Mouse (Mus musculus): ENCODE results near the gene Cpsf6.

The Cpsf6 gene

GRCm38 (mm10) chr10:117385086-117385430 is 5.2 kb upstream of the Cpsf6 start:
- no peak for DNase-seq (ENCODE audit: low read depth)

DNA sequence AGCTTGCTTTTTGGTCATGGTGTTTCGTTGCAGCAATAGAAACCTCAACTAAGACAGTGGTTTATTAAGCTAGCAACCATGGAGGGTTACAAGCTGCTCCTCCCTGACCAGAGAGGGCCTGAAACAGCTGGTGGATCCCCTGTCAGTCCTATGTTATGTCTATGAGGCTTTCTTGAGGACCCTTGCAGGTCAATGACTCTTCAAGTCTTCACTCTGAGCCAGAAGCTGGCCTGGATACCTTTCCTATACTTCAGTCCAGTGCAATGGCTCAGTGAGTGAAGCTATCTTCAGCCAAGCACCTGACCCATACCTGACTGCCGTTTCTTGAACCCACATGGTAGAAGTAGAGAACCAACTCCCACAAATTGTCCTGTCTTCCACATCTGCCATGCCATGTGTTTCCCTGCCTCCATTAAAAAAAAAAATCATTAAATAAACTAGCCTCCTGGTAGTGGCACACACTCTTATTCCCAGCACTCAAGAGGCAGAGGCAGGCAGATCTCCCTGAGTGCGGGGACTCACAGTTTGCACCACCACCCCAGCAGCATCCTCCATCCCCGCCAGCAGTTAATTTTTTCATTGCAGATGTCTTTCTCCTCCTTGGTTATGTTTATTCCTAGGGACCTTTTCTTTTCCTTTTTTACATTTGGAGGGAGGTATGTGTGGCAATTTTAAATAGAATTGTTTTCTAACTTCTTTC is 4.7 kb upstream of the Cpsf6 start:
- no peak for DNase-seq (ENCODE audit: low read depth)

- no peak for DNase-seq (ENCODE audit: low read depth)
These were observed 4.1 kb upstream of the Cpsf6 start for GRCm38 (mm10) chr10:117383941-117384340.

DNA sequence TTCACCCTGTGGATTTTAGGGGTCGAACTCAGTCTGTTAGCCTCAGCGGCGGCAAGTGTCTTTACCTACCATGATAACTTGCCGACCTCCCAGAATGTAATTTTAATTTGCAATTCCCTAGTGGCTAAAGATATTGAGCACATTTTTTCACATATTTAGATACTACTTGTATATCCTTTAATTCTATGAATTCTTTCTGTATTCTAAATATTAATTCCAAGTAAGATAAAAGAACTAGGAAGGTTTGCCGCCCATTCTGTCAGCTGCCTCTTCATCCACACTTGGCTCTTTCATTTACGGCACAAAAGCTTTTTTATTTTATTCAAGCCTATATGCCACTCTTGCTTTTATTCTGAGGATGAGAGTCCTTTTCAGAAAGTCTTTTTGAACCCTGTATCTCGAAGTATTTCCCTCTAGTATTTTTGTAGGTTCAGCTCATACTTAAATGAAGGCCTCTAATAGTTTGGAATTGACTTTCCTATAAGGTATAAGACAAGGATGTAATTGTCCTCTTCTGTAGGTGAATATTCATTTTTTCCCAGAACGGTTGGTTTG is 3.3 kb upstream of the Cpsf6 start:
- DNase-seq (ENCODE audit: low read depth): no peak

- DNase-seq (ENCODE audit: low read depth): no peak
These were observed 2.3 kb upstream of the Cpsf6 start for GRCm38 (mm10) chr10:117382146-117382545.

DNA sequence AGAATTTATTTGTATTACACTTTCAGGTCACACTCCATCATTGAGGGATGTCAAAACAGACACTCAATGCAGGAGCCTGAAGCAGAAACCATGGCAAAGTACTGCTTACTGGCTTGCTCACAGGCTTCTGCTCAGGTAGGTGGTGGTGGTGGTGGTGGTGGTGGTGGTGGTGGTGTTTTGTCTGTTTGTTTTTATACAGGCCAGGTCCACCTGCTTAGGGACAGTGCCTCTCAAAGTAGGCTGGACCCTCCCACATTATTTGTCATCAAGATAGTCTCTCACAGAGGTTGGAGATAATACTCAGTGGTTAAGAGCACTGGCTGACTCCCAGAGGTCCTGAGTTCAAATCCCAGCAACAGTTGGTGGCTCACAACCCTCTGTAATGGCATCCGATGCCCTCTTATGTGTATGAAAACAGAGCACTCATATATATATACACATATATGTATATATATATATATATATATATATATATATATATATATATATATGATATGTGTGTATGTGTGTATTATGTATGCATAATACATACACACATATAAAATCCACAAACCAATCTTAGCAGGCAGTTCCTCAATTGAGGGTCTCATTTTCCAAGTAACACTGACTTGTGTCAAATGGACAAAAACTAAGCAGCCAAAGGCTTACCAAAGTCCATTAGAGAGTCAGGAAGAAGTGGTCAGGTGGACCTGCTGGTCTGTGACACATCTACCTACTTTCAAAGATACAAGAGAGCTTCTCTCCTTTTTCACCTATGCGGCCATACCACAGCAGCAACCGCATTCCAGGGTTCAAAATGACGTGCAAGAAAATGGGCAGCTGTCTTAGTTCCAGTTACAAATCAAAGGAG is 1.1 kb upstream of the Cpsf6 start:
- no peak for DNase-seq (ENCODE audit: low read depth)

DNA sequence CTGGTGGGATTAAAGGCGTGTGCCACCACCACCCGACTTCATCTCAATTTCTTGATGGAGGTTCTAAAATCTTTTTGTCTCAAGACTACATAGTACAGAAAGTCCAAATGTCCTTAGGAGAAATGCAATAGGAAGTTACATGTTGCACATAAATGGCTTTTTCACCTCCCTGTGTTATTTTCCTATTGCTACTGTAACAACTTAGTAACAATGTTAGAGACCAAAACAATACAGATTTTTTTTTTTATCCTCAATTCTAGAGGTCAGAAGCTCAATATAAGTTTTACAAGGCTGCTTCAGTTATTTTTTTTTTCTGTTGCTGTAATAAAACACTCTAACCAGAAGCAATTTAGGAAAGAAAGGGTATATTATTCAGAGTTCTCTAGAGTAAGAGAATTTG is 374 bp downstream of the Cpsf6 start:
- no peak for DNase-seq (ENCODE audit: low read depth)

- no peak for DNase-seq (ENCODE audit: low read depth)
These were observed 1.2 kb downstream of the Cpsf6 start for GRCm38 (mm10) chr10:117378642-117379041.

DNA sequence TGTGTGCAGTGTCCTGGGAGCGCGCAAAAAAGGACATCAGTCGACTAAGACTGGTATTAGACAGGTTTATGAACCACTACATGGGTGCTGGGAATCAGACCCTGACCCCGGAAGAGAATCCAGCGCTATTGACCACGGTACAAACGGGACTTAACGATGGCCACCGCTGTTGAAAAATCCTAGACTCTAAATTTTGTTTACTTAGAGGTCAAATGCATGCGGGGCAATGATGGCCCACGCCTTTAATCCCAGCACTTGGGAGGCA is 1.6 kb downstream of the Cpsf6 start:
- DNase-seq (ENCODE audit: low read depth): no peak

- DNase-seq (ENCODE audit: low read depth): no peak
These were observed 2.2 kb downstream of the Cpsf6 start for GRCm38 (mm10) chr10:117377431-117378290.

DNA sequence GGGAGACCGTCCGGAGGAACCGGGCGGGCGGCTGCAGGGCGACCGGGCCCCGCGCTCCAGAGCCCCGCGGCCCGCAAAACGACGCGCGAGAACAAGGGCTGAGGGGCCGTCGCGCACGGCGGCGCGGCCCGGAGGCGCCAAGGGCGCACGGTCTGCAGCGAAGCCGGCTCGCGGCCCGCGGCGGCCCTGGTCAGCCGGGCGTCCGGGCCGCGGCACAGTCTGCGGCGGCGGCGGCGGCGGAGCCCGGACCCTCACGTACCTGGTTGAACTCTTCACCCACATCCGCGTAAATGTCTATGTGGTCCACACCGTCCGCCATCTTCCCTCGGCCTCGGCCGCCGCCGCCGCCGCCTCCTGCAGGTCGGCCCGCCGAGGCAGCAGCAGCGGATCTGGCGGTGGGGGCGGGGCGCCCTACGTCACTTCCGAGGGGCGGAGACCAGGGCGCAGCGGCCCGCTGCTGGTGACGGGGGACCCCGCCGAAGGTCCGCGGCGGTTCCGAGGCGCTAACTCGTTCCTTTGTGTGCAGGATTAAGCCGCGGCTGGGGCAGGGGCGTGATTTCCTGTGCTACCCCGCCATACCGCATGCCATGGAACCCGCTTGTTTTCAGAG is 3.1 kb downstream of the Cpsf6 start:
- DNase-seq (ENCODE audit: low read depth): peak; percentile 81

GRCm38 (mm10) chr10:117375841-117376579 is 3.8 kb downstream of the Cpsf6 start:
- DNase-seq (ENCODE audit: low read depth): no peak

DNA sequence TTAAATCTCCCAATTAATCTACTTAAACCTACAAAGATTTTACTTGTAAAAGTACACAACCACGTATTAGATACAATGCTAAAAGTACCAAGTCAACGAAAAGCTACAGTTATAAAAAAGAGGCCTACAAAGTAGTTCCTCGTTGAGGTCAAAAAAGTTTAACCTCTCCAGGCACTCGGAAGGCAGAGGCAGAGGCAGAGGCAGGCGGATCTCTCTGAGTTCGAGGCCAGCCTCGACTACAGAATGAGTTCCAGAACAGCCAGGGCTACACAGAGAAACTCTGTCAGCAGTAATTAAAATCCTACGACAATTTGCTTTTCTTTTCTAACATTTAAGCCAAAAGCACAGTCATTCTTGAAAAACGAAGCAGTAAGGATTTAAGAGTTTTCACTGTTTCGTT is 4.7 kb downstream of the Cpsf6 start:
- no peak for DNase-seq (ENCODE audit: low read depth)

DNA sequence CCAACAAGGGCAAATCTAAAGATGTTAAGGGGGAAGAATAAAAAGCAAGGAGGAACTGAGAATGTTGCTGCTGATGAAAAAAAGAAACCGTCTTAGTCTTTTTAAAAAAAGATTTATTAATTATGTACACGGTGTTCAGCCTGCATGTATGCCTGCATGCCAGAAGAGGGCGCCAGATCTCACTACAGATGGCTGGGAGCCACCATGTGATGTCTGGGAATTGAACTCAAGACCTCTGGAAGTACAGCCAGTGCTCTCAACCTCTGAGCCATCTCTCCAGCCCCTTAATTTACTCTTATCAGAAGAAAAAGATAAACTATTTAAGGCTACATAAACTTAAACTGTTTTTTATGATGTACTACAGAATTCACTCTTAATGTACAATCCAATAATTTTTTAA is 16.7 kb downstream of the Cpsf6 start:
- peak; percentile 47 for DNase-seq (ENCODE audit: low read depth)

DNA sequence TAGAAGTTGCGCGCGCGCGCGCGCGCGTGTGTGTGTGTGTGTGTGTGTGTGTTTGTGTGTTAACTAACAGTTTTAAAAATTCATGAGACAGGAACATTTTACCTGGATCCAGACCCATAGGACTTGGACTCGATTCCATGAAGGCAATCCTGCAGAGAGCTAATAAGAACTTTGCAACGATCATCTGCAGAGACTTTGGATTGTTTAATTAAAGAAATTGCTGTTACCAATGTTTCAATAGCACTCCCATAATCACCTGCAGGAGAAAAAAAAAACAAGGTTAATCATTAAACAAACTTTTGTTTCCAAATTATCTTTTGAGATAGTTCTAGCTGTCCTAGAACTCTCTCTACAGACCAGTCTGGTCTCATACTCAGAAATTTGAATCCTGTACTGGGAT is 20.9 kb downstream of the Cpsf6 start:
- DNase-seq (ENCODE audit: low read depth): no peak

DNA sequence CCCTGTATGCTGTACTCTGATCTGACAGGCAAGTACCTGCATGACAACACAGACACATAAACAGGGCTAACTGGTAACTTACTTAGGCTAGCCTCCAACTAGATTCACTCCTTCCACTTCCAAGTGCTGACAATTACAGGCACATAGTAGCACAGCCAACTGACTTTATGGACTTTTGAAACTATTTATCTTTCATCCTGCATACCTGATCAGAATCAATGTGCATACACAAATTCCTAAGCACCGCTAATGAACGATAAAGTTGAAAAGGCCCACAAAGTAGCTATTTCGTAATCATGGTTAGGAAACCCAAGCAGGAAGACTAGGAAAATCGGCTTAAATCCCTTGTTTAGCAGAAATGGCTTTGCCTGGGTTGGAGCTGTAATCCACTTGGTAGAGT is 36.8 kb downstream of the Cpsf6 start:
- DNase-seq (ENCODE audit: low read depth): no peak

GRCm38 (mm10) chr10:117342406-117342805 is 37.4 kb downstream of the Cpsf6 start:
- DNase-seq (ENCODE audit: low read depth): no peak

GRCm38 (mm10) chr10:117341029-117341428 is 38.8 kb downstream of the Cpsf6 start:
- DNase-seq (ENCODE audit: low read depth): no peak

GRCm38 (mm10) chr10:117339241-117339640 is 40.6 kb downstream of the Cpsf6 start:
- DNase-seq (ENCODE audit: low read depth): no peak

- DNase-seq (ENCODE audit: low read depth): no peak
These were observed 41.9 kb downstream of the Cpsf6 start for GRCm38 (mm10) chr10:117337946-117338345.

- no peak for DNase-seq (ENCODE audit: low read depth)
These were observed 44.2 kb downstream of the Cpsf6 start for GRCm38 (mm10) chr10:117335649-117336048.
